Mouse (Mus musculus): ENCODE data around the gene Nipbl. TPM values are rescaled to one million over a fixed set of nuclear protein-coding genes. Genes with fewer than 3 reads are reported as not detected.

Gene Nipbl
- total and polyA plus RNA-seq, 2 experiments from 2014 or later: 10.7 to 15.2 TPM

DNA sequence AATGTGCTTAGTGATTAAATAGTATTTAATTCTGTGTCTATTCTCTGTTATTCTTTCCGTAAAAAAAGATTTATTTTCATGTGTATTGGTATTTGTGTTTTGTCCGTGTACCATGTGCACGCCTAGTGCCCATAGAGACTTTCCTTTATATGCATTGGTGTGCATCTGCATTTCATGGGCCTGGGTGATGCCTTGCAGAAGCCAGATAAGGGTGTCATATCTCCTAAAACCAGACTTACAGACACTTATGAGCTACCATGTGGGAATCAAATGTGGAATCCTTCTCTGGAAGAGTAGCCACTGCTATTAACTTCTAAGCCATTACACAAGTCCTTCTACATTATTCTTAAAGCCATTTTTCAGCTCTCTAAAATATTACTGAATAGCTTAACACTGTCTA, 112.7 kb downstream of the Nipbl start:
- Histone ChIP-seq H3K27me3 (ENCODE audit: insufficient read depth, low read length) (no peaks in the 10 kb centered on the region), H3K36me3 (ENCODE audit: insufficient read depth, low read length) (peaks cover 28% of the 10 kb centered on the region)
- no peak for ATAC-seq (ENCODE audit: low FRiP score)

GRCm38 (mm10) chr15:8325629-8326028, 118.6 kb downstream of the Nipbl start:
- Histone ChIP-seq H3K4me3 (ENCODE audit: low read depth, low read length) (no peak overlapping the region), H3K36me3 (ENCODE audit: insufficient read depth, low read length) (peaks cover 35% of the 10 kb centered on the region)
- WGBS: 96% methylated on average over 2 of the region's 2 CpGs

More for the DNA sequence above, 112.7 kb downstream of the Nipbl start:
- no peak overlapping the region for H3K4me3 ChIP-seq (ENCODE audit: low read depth, low read length)
- 98% methylated on average over 3 of the region's 3 CpGs for WGBS
- H3K27ac ChIP-seq (ENCODE audit: low read depth, low read length): no peak overlapping the region
- no peak overlapping the region for H3K4me2 ChIP-seq (ENCODE audit: low read depth, low read length, poor library complexity, severe bottlenecking)
- no peaks in the 10 kb centered on the region for H3K4me1 ChIP-seq (ENCODE audit: insufficient read depth, low read length)
- no peak overlapping the region for H3K9ac ChIP-seq (replicated peaks; ENCODE audit: low read length, poor library complexity, severe bottlenecking)
- no peak for TF ChIP-seq CTCF (IDR thresholded peaks at IDR 0.05)
- no peak for DNase-seq (ENCODE audit: low spot score)
- no peaks in the 10 kb centered on the region for H3K9me3 ChIP-seq (ENCODE audit: low read length)

GRCm38 (mm10) chr15:8324833-8325232, 119.4 kb downstream of the Nipbl start:
- no peak overlapping the region for H3K4me2 ChIP-seq (ENCODE audit: low read depth, low read length, poor library complexity, severe bottlenecking)
- 97% methylated on average over 2 of the region's 2 CpGs for WGBS
- ATAC-seq (ENCODE audit: low FRiP score) (no peak), DNase-seq (ENCODE audit: low spot score) (no peak)
- TF ChIP-seq CTCF (IDR thresholded peaks at IDR 0.05): no peak
- H3K36me3 ChIP-seq (ENCODE audit: insufficient read depth, low read length): peaks cover 40% of the 10 kb centered on the region
- H3K27me3 ChIP-seq (ENCODE audit: insufficient read depth, low read length): no peaks in the 10 kb centered on the region
- no peak overlapping the region for H3K4me3 ChIP-seq (ENCODE audit: low read depth, low read length)
- no peaks in the 10 kb centered on the region for H3K4me1 ChIP-seq (ENCODE audit: insufficient read depth, low read length)
- no peak overlapping the region for H3K27ac ChIP-seq (ENCODE audit: low read depth, low read length)
- no peak overlapping the region for H3K9ac ChIP-seq (replicated peaks; ENCODE audit: low read length, poor library complexity, severe bottlenecking)
- H3K9me3 ChIP-seq (ENCODE audit: low read length): no peaks in the 10 kb centered on the region

More at GRCm38 (mm10) chr15:8325629-8326028, 118.6 kb downstream of the Nipbl start:
- no peak for ATAC-seq (ENCODE audit: low FRiP score)
- Histone ChIP-seq H3K27ac (ENCODE audit: low read depth, low read length) (no peak overlapping the region), H3K4me2 (ENCODE audit: low read depth, low read length, poor library complexity, severe bottlenecking) (no peak overlapping the region), H3K27me3 (ENCODE audit: insufficient read depth, low read length) (no peaks in the 10 kb centered on the region), H3K9me3 (ENCODE audit: low read length) (no peaks in the 10 kb centered on the region), H3K4me1 (ENCODE audit: insufficient read depth, low read length) (no peaks in the 10 kb centered on the region), H3K9ac (replicated peaks; ENCODE audit: low read length, poor library complexity, severe bottlenecking) (no peak overlapping the region)
- no peak for TF ChIP-seq CTCF (IDR thresholded peaks at IDR 0.05)
- no peak for DNase-seq (ENCODE audit: low spot score)

DNA sequence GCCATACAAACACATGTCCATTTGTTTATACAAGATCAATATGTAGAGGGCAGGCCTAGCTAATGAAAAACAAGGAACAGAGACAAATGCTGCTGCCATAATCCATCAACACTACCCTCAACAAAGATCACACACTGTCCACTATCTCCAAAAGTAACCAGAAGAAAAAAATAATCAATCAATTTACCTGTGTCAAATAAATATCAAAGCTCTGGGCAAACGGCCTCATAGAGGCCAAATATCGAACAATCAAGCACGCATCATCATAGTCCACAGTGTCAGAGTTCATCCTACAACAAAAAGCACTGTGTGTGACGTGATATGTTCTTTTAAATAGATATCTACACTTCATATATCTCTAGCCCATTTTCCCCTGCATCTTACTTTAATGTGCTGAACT, 120.2 kb downstream of the Nipbl start:
- 94% methylated on average over 4 of the region's 4 CpGs for WGBS
- H3K36me3 ChIP-seq (ENCODE audit: insufficient read depth, low read length): peaks cover 40% of the 10 kb centered on the region
- no peak for ATAC-seq (ENCODE audit: low FRiP score)

GRCm38 (mm10) chr15:8321491-8321890, 122.8 kb downstream of the Nipbl start:
- no peak overlapping the region for H3K4me3 ChIP-seq (ENCODE audit: low read depth, low read length)
- 97% methylated on average over 5 of the region's 5 CpGs for WGBS
- no peak overlapping the region for H3K9ac ChIP-seq (replicated peaks; ENCODE audit: low read length, poor library complexity, severe bottlenecking)
- H3K27me3 ChIP-seq (ENCODE audit: insufficient read depth, low read length): no peaks in the 10 kb centered on the region
- no peak overlapping the region for H3K4me2 ChIP-seq (ENCODE audit: low read depth, low read length, poor library complexity, severe bottlenecking)
- H3K27ac ChIP-seq (ENCODE audit: low read depth, low read length): no peak overlapping the region
- H3K4me1 ChIP-seq (ENCODE audit: insufficient read depth, low read length): no peaks in the 10 kb centered on the region
- no peaks in the 10 kb centered on the region for H3K9me3 ChIP-seq (ENCODE audit: low read length)
- DNase-seq (ENCODE audit: low spot score): no peak
- ATAC-seq (ENCODE audit: low FRiP score): no peak
- TF ChIP-seq CTCF (IDR thresholded peaks at IDR 0.05): no peak
- peaks cover 44% of the 10 kb centered on the region for H3K36me3 ChIP-seq (ENCODE audit: insufficient read depth, low read length)

More for the DNA sequence above, 120.2 kb downstream of the Nipbl start:
- no peak for DNase-seq (ENCODE audit: low spot score)
- Histone ChIP-seq H3K27ac (ENCODE audit: low read depth, low read length) (no peak overlapping the region), H3K4me3 (ENCODE audit: low read depth, low read length) (no peak overlapping the region), H3K9me3 (ENCODE audit: low read length) (no peaks in the 10 kb centered on the region), H3K27me3 (ENCODE audit: insufficient read depth, low read length) (no peaks in the 10 kb centered on the region), H3K9ac (replicated peaks; ENCODE audit: low read length, poor library complexity, severe bottlenecking) (no peak overlapping the region), H3K4me1 (ENCODE audit: insufficient read depth, low read length) (no peaks in the 10 kb centered on the region), H3K4me2 (ENCODE audit: low read depth, low read length, poor library complexity, severe bottlenecking) (no peak overlapping the region)
- TF ChIP-seq CTCF (IDR thresholded peaks at IDR 0.05): no peak

- no peak overlapping the region for H3K4me3 ChIP-seq (ENCODE audit: low read depth, low read length)
- H3K9me3 ChIP-seq (ENCODE audit: low read length): no peaks in the 10 kb centered on the region
- no peak overlapping the region for H3K9ac ChIP-seq (replicated peaks; ENCODE audit: low read length, poor library complexity, severe bottlenecking)
- no peak overlapping the region for H3K4me2 ChIP-seq (ENCODE audit: low read depth, low read length, poor library complexity, severe bottlenecking)
- no peak for TF ChIP-seq CTCF (IDR thresholded peaks at IDR 0.05)
- H3K27ac ChIP-seq (ENCODE audit: low read depth, low read length): no peak overlapping the region
- DNase-seq (ENCODE audit: low spot score): no peak
- peaks cover 36% of the 10 kb centered on the region for H3K36me3 ChIP-seq (ENCODE audit: insufficient read depth, low read length)
- ATAC-seq (ENCODE audit: low FRiP score): no peak
- H3K4me1 ChIP-seq (ENCODE audit: insufficient read depth, low read length): no peaks in the 10 kb centered on the region
- WGBS: 93% methylated on average over 5 of the region's 5 CpGs
- H3K27me3 ChIP-seq (ENCODE audit: insufficient read depth, low read length): no peaks in the 10 kb centered on the region
Measured at GRCm38 (mm10) chr15:8319191-8319590, 125.1 kb downstream of the Nipbl start.
